Mouse (Mus musculus): ENCODE data around the gene Tomm70a.
"Not testable (repeated sequence)": the region's sequence is repeated elsewhere in the genome, so short reads cannot be mapped to it uniquely, and the experiment has no call there.

The Tomm70a gene

GRCm38 (mm10) chr16:57151437-57151836 lies 29.9 kb downstream of the Tomm70a start:
- no peak for DNase-seq (ENCODE audit: low spot score in 2 of 2)

- DNase-seq (ENCODE audit: low spot score in 2 of 2): no peak
Measured at GRCm38 (mm10) chr16:57155899-57156298, 34.4 kb downstream of the Tomm70a start.

GRCm38 (mm10) chr16:57157076-57157475 lies 35.6 kb downstream of the Tomm70a start:
- no peak for DNase-seq (ENCODE audit: low spot score in 2 of 2)

- DNase-seq (ENCODE audit: low spot score in 2 of 2): no peak
Measured at GRCm38 (mm10) chr16:57157728-57158127, 36.2 kb downstream of the Tomm70a start.

- DNase-seq (ENCODE audit: low spot score in 2 of 2): no peak
Measured at GRCm38 (mm10) chr16:57159835-57160234, 38.3 kb downstream of the Tomm70a start.

GRCm38 (mm10) chr16:57162841-57163240 lies 41.3 kb downstream of the Tomm70a start:
- DNase-seq (ENCODE audit: low spot score in 2 of 2): no peak

GRCm38 (mm10) chr16:57163694-57164093 lies 42.2 kb downstream of the Tomm70a start:
- no peak for DNase-seq (ENCODE audit: low spot score in 2 of 2)

- DNase-seq (ENCODE audit: low spot score in 2 of 2): no peak
Measured at GRCm38 (mm10) chr16:57165157-57165556, 43.7 kb downstream of the Tomm70a start.

- DNase-seq (ENCODE audit: low spot score in 2 of 2): no peak
Measured at GRCm38 (mm10) chr16:57166086-57166485, 44.6 kb downstream of the Tomm70a start.

GRCm38 (mm10) chr16:57166611-57167513 lies 45.4 kb downstream of the Tomm70a start, which contains the start of gene Nit2:
Nit2 (minus strand) TSS chr16:57167341.
- DNase-seq (ENCODE audit: low spot score in 2 of 2): peak; percentile 94 to 95

GRCm38 (mm10) chr16:57167514-57167912 lies 46.0 kb downstream of the Tomm70a start:
- no peak for DNase-seq (ENCODE audit: low spot score in 2 of 2)

GRCm38 (mm10) chr16:57168236-57168635 lies 46.7 kb downstream of the Tomm70a start:
- DNase-seq (ENCODE audit: low spot score in 2 of 2): no peak

- DNase-seq (ENCODE audit: low spot score in 2 of 2): no peak
Measured at GRCm38 (mm10) chr16:57171161-57171560, 49.7 kb downstream of the Tomm70a start.

- DNase-seq (ENCODE audit: low spot score in 2 of 2): peak; percentile 67 to 70
Measured at GRCm38 (mm10) chr16:57171570-57171969, 50.1 kb downstream of the Tomm70a start.

GRCm38 (mm10) chr16:57174480-57174879 lies 53.0 kb downstream of the Tomm70a start:
- DNase-seq (ENCODE audit: low spot score in 2 of 2): not testable (repeated sequence)

GRCm38 (mm10) chr16:57175751-57176150 lies 54.2 kb downstream of the Tomm70a start:
- DNase-seq (ENCODE audit: low spot score in 2 of 2): no peak

- DNase-seq (ENCODE audit: low spot score in 2 of 2): peak; percentile 42 to 59
Measured at GRCm38 (mm10) chr16:57176276-57176675, 54.8 kb downstream of the Tomm70a start.

- DNase-seq (ENCODE audit: low spot score in 2 of 2): peak; percentile 50 to 61
Measured at GRCm38 (mm10) chr16:57177254-57177653, 55.8 kb downstream of the Tomm70a start.

- DNase-seq (ENCODE audit: low spot score in 2 of 2): no peak
Measured at GRCm38 (mm10) chr16:57177664-57178063, 56.2 kb downstream of the Tomm70a start.

GRCm38 (mm10) chr16:57181180-57181579 lies 59.7 kb downstream of the Tomm70a start:
- peak; percentile 70 to 79 for DNase-seq (ENCODE audit: low spot score in 2 of 2)

GRCm38 (mm10) chr16:57182037-57182436 lies 60.5 kb downstream of the Tomm70a start:
- DNase-seq (ENCODE audit: low spot score in 2 of 2): no peak

GRCm38 (mm10) chr16:57186618-57187017 lies 65.1 kb downstream of the Tomm70a start:
- DNase-seq (ENCODE audit: low spot score in 2 of 2): no peak

- DNase-seq (ENCODE audit: low spot score in 2 of 2): no peak
Measured at GRCm38 (mm10) chr16:57189493-57189892, 68.0 kb downstream of the Tomm70a start.
